Mouse (Mus musculus): Measurements from ENCODE around the gene Rpl18a. TPM values are rescaled to one million over a fixed set of nuclear protein-coding genes. Genes with fewer than 3 reads are reported as not detected.

The Rpl18a gene
- polyA plus RNA-seq (2015; fragmentation: Nextera tagmentation; extraction: Ambion mirVana): 4,326 and 4,329 TPM in 2 replicates

DNA sequence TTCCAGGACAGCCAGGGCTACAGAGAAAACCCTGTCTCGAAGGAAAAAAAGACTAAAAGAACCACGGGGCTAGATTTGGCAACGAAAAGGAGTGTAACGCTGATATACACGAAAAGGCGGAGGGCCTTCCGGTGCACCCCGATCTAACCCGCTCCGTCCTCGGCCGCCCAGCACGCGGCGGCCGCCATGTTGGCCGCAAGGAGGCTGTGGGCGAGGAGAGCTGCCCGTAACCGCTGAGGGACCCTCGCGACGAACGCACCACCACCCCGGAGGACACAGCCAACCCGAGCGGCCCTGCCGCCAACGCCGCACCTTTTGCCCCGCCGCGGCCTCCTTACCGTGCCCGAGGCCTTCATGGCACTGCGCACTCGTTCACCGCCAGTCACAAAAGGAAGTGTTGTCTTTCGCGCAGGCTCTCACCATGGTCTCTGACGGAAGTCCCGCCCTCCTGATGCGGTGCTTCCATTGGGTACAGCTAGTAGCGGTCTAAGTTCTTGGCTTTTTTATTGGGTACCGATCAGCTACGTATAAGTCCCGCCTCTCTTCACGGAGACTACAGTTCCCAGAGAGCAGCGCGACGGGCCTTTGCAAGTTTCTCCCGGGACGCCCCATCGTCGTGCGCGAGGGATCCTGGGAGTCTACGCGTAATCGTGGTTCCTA is at the start of gene Rpl18a:
Rpl18a (minus strand) TSS at position 392 of the 660 bp plus-strand sequence.
- H3K27me3 ChIP-seq: peaks cover 23% of the 10 kb centered on the region
- peaks cover 31% of the 10 kb centered on the region for H3K36me3 ChIP-seq
- H3K4me3 ChIP-seq (replicated peaks): peak within 1 kb of the TSS; percentile 65
- H3K27ac ChIP-seq: peak within 1 kb of the TSS; percentile 91
- H3K4me1 ChIP-seq: peaks cover 37% of the 10 kb centered on the region
- ATAC-seq (replicated peaks; ENCODE audit: low FRiP score): peak; percentile 97
- H3K9me3 ChIP-seq (replicated peaks): no peaks in the 10 kb centered on the region
- peak within 1 kb of the TSS; percentile 79 for H3K9ac ChIP-seq
- WGBS: under 1% methylated on average over 60 of the region's 60 CpGs
- H3K4me2 ChIP-seq: peak within 1 kb of the TSS; percentile 92

DNA sequence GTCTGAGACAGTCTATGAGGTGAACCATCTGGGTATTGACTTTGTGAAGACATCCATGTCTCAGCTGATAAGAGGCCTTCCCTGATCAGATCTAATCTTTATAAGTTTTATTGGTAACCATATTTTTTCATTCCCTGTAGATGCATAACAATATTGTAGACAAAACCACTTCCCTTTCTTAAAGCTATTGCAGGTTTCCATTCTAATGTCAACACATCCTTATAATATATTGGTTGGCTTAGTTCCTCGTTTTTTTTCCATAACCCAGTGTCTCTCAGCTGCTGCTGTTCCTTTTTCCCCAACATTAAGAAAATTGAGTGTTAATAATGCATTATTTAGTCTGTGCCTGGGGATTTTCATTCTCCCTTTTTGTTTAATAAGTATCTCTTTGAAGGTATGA is 46.0 kb upstream of the Rpl18a start:
- H3K4me2 ChIP-seq: no peak overlapping the region
- H3K27ac ChIP-seq: no peak overlapping the region
- 0 out of 2 replicates have a peak, but pooled peaks cover 5% of the 10 kb centered on the region for H3K27me3 ChIP-seq
- no peaks in the 10 kb centered on the region for H3K4me1 ChIP-seq
- no peak overlapping the region for H3K4me3 ChIP-seq (replicated peaks)
- no peak for ATAC-seq (replicated peaks; ENCODE audit: low FRiP score)
- no peaks in the 10 kb centered on the region for H3K36me3 ChIP-seq
- 34% methylated on average over 1 of the region's 1 CpGs for WGBS
- H3K9me3 ChIP-seq (replicated peaks): no peaks in the 10 kb centered on the region
- no peak overlapping the region for H3K9ac ChIP-seq

DNA sequence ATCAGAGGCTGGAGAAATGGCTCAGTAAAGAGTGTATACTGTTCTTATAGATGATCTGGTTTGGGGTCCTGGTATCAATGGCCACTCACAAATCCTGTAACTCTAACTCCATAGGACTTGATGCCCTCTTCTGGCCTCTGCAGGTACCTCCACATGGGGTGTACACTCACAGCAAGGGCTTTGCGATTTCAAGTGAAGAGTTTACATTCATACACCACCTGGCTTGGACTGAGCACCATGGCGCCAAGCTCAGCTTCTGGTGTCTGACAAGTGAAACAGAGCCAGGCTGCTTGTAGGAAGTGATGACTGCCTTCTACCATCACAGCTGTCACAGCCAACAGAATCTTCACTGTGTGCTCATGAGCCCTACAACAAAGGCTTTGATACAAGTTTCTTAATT is 44.3 kb upstream of the Rpl18a start:
- H3K36me3 ChIP-seq: no peaks in the 10 kb centered on the region
- H3K9ac ChIP-seq: no peak overlapping the region
- H3K4me3 ChIP-seq (replicated peaks): no peak overlapping the region
- H3K4me2 ChIP-seq: no peak overlapping the region
- no peaks in the 10 kb centered on the region for H3K4me1 ChIP-seq
- no peaks in the 10 kb centered on the region for H3K27me3 ChIP-seq
- 64% methylated on average over 2 of the region's 2 CpGs for WGBS
- no peak for ATAC-seq (replicated peaks; ENCODE audit: low FRiP score)
- no peaks in the 10 kb centered on the region for H3K9me3 ChIP-seq (replicated peaks)
- no peak overlapping the region for H3K27ac ChIP-seq

- no peaks in the 10 kb centered on the region for H3K4me1 ChIP-seq
- H3K4me3 ChIP-seq (replicated peaks): no peak overlapping the region
- H3K9me3 ChIP-seq (replicated peaks): no peaks in the 10 kb centered on the region
- no peak for ATAC-seq (replicated peaks; ENCODE audit: low FRiP score)
- whole genome bisulfite sequencing: 82% methylated on average over 6 of the region's 6 CpGs
- no peak overlapping the region for H3K27ac ChIP-seq
- H3K4me2 ChIP-seq: no peak overlapping the region
- H3K9ac ChIP-seq: no peak overlapping the region
- H3K27me3 ChIP-seq: no peaks in the 10 kb centered on the region
- H3K36me3 ChIP-seq: no peaks in the 10 kb centered on the region
These were observed 40.0 kb upstream of the Rpl18a start for GRCm38 (mm10) chr8:70937200-70937599.

GRCm38 (mm10) chr8:70934786-70935185 is 37.6 kb upstream of the Rpl18a start:
- Histone ChIP-seq H3K9ac (no peak overlapping the region), H3K4me2 (no peak overlapping the region), H3K36me3 (no peaks in the 10 kb centered on the region), H3K9me3 (replicated peaks) (no peaks in the 10 kb centered on the region), H3K27ac (no peak overlapping the region), H3K4me1 (no peaks in the 10 kb centered on the region), H3K4me3 (replicated peaks) (no peak overlapping the region), H3K27me3 (no peaks in the 10 kb centered on the region)
- 51% methylated on average over 7 of the region's 7 CpGs for whole genome bisulfite sequencing
- ATAC-seq (replicated peaks; ENCODE audit: low FRiP score): no peak

DNA sequence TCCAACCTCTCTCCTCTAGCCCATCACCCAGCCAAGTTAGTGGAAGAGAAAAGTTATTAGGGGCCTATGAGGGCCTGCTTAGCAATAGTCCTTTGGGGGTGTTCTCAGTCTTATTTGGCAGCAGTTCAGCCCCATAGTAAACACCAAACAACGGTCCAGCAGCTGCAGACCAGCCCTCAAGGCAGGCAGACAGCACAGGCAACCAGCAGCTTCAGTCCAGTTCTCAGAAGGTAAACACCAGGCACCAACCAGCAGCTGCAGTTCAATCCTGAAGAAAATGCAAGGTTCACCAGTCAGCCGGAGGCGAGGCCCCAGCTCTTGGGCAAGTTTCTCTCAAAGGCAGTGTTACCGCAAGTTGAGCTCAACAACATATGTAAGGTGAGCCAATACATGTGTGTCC is 35.8 kb upstream of the Rpl18a start:
- Histone ChIP-seq H3K36me3 (no peaks in the 10 kb centered on the region), H3K27me3 (no peaks in the 10 kb centered on the region), H3K4me3 (replicated peaks) (no peak overlapping the region), H3K9ac (no peak overlapping the region), H3K9me3 (replicated peaks) (no peaks in the 10 kb centered on the region), H3K4me1 (no peaks in the 10 kb centered on the region), H3K4me2 (no peak overlapping the region), H3K27ac (no peak overlapping the region)
- no peak for ATAC-seq (replicated peaks; ENCODE audit: low FRiP score)
- WGBS: 83% methylated on average over 4 of the region's 4 CpGs

- Histone ChIP-seq H3K9ac (no peak overlapping the region), H3K4me3 (replicated peaks) (no peak overlapping the region), H3K27ac (no peak overlapping the region), H3K4me1 (no peaks in the 10 kb centered on the region), H3K36me3 (no peaks in the 10 kb centered on the region), H3K27me3 (no peaks in the 10 kb centered on the region), H3K9me3 (replicated peaks) (no peaks in the 10 kb centered on the region), H3K4me2 (no peak overlapping the region)
- 93% methylated on average over 11 of the region's 11 CpGs for WGBS
- ATAC-seq (replicated peaks; ENCODE audit: low FRiP score): no peak
These were observed 34.5 kb upstream of the Rpl18a start for GRCm38 (mm10) chr8:70931731-70932130.

DNA sequence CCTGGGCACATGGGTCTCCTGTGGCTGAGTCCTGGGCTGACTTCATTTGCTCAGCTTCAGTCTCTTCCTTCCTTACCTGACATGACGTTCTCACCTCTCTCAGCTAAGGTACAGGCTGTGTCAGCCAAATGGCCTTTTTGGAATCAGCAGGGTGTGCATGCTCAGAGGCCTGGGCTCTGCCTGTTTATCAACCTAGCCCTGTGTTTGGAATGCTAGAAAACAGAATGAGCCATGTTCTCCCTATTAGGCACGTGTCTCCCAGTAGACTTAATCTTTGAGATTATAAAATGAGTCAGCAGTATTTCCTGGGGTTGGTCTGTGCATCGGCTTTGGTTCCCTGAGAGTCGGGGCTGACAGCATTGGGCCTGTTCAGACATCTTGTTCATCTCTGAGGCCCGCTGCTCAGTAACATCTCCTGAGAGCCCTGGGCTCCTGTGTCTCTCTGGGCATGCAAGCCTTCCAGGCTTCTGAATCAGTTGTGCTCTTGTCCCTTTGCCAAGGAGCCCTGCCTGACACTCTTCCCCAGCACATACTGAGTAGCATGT is 31.6 kb upstream of the Rpl18a start:
- Histone ChIP-seq H3K36me3 (no peaks in the 10 kb centered on the region), H3K9ac (no peak overlapping the region), H3K4me1 (no peaks in the 10 kb centered on the region), H3K27ac (no peak overlapping the region), H3K4me2 (no peak overlapping the region), H3K9me3 (replicated peaks) (no peaks in the 10 kb centered on the region), H3K4me3 (replicated peaks) (no peak overlapping the region), H3K27me3 (no peaks in the 10 kb centered on the region)
- WGBS: 83% methylated on average over 5 of the region's 5 CpGs
- ATAC-seq (replicated peaks; ENCODE audit: low FRiP score): no peak

GRCm38 (mm10) chr8:70928096-70928495 is 30.9 kb upstream of the Rpl18a start:
- H3K36me3 ChIP-seq: no peaks in the 10 kb centered on the region
- no peaks in the 10 kb centered on the region for H3K4me1 ChIP-seq
- H3K27ac ChIP-seq: no peak overlapping the region
- H3K27me3 ChIP-seq: no peaks in the 10 kb centered on the region
- no peak overlapping the region for H3K4me2 ChIP-seq
- 86% methylated on average over 3 of the region's 3 CpGs for WGBS
- no peaks in the 10 kb centered on the region for H3K9me3 ChIP-seq (replicated peaks)
- H3K4me3 ChIP-seq (replicated peaks): no peak overlapping the region
- no peak overlapping the region for H3K9ac ChIP-seq
- ATAC-seq (replicated peaks; ENCODE audit: low FRiP score): no peak

- ATAC-seq (replicated peaks; ENCODE audit: low FRiP score): no peak
- Histone ChIP-seq H3K9me3 (replicated peaks) (no peaks in the 10 kb centered on the region), H3K27me3 (no peaks in the 10 kb centered on the region), H3K9ac (no peak overlapping the region), H3K4me2 (no peak overlapping the region), H3K4me1 (no peaks in the 10 kb centered on the region), H3K27ac (no peak overlapping the region), H3K4me3 (replicated peaks) (no peak overlapping the region), H3K36me3 (peaks cover 6% of the 10 kb centered on the region)
- 87% methylated on average over 5 of the region's 5 CpGs for whole genome bisulfite sequencing
These were observed 29.2 kb upstream of the Rpl18a start for GRCm38 (mm10) chr8:70926396-70926795.

- Histone ChIP-seq H3K27me3 (no peaks in the 10 kb centered on the region), H3K9me3 (replicated peaks) (no peaks in the 10 kb centered on the region), H3K36me3 (peaks cover 11% of the 10 kb centered on the region), H3K9ac (no peak overlapping the region), H3K4me1 (no peaks in the 10 kb centered on the region), H3K4me2 (no peak overlapping the region), H3K4me3 (replicated peaks) (no peak overlapping the region), H3K27ac (no peak overlapping the region)
- no peak for ATAC-seq (replicated peaks; ENCODE audit: low FRiP score)
- 97% methylated on average over 4 of the region's 4 CpGs for WGBS
These were observed 28.5 kb upstream of the Rpl18a start for GRCm38 (mm10) chr8:70925754-70926153.

DNA sequence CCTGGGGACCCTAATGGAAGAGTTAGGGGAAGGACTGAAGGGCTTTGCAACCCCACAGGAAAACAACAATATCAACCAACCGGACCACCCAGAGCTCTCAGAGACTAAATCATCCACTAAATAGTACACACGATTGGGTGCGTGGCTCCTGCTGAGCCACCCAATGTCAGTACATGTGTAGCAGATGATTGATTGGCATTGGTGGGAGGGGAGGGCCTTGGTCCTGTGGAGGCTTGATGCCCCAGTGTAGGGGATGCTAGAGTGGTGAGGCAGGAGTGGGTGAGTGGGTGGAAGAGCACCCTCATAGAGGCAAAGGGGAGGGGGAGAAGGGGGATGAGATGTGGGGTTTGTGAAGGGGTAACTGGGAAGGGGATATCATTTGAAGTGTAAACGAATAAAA is 26.9 kb upstream of the Rpl18a start:
- Histone ChIP-seq H3K36me3 (peaks cover 23% of the 10 kb centered on the region), H3K4me2 (no peak overlapping the region), H3K27ac (no peak overlapping the region), H3K4me1 (no peaks in the 10 kb centered on the region), H3K9me3 (replicated peaks) (no peaks in the 10 kb centered on the region), H3K9ac (no peak overlapping the region), H3K27me3 (no peaks in the 10 kb centered on the region), H3K4me3 (replicated peaks) (no peak overlapping the region)
- ATAC-seq (replicated peaks; ENCODE audit: low FRiP score): no peak
- WGBS: 90% methylated on average over 4 of the region's 4 CpGs
